Mouse (Mus musculus) lung, postnatal 4 days (tissue): ENCODE results near the gene Olfr167.
"Not testable (repeated sequence)": the region's sequence is repeated elsewhere in the genome, so short reads cannot be mapped to it uniquely, and the experiment has no call there.

Experiments used
- DNase-seq, 2 experiments: peaks; one replicate each; pipeline ENCODE4 v3.0.0; 2021

Olfr167 gene

DNA sequence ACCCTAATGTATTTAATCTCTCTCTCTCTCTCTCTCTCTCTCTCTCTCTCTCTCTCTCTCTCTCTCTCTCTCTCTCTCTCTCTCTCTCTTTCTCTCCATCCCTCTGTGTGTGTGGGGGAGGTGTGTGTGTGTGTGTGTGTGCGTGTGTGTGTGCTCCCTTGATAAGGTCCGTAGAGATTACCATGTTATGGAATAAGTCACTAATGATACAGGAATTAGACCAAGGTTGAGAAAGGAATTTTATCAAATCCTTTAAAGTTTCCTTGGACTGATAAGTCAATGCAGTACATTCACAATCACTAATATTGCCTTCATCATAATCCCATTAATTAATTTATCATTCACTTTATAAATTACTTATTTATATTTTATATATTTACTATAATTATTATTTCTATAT is at the start of gene Olfr167:
Olfr167 (minus strand) TSS at position 101 of the 400 bp plus-strand sequence.
- no peak for DNase-seq

DNA sequence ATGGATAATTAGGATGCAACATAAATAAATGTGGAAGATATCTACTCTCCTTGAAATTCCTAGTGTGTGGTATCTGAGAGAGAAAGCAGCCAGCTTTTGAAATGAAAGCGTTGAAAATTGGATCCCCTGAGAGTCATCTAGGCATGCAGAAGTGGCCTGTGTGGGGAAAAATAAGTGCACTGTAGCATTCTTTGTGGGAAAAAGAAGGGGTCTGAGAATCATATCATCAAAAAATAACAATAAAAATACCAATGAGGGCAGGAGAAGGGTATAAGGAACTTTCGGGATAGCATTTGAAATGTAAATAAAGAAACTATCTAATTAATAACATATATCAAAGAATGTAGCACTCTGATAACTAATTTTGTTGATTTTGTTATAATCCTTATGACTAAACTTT is 49.6 kb upstream of the Olfr167 start, which contains the start of gene Olfr169:
Olfr169 (minus strand) TSS at position 101 of the 400 bp plus-strand sequence.
- DNase-seq, result not testable (repeated sequence)

DNA sequence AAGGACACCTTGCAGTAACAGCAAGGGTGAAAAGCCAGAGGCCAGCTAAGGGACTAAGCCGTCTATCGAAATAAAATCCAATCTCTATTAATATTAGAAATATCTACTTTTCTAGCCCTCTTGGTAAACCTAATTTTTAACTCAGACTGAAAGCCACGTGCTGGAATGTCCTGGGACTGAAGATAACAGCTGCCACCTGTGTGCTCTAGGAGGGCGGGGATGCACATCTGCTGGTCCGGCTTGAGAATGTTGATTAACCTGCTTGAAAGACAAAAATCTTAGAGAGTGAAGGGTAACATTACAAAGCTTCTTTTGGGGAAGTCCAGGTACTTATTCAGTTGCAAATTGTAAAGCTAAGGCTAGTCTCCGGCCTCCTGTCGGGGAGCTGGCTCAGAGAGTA is 31.4 kb upstream of the Olfr167 start:
- not testable (repeated sequence) for DNase-seq

DNA sequence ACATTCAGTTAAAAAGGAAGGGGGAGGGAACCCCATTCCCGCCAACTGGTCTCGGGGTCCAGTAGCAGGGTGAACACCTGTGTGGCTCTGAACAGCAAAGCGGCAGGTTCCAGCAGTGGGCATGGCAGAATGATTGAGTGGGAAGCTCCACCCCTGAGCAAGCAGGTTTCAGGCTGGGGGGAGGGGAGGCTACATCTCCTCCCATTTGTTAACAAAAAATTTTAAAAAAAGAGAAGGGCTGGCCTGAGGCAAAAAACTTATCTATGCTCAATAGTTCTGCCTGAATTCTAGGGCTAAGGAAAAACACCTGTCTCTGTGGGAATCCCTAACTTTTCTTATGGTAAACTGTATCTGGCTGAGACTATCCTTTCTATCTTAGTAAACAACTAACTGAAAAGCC is 30.2 kb upstream of the Olfr167 start:
- DNase-seq, result not testable (repeated sequence)

DNA sequence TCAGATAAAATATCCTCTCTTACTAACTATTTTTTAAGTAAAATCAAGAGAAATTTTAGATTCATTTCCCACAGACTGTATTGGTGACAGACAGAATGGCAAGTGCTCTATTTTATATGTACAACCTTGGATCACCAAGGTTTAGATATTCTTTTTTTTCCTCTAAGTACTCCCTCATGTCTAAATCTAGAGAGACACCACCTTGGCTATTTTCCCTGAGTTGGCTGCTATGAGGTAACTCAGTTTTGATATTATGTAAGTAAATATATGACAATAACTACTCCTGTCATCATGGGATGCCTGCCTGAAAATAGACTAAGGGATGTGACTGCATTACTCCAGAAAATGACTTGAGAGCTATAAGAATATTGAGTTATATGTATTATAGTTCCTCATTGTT is 13.4 kb upstream of the Olfr167 start, which contains the start of gene Olfr168:
Olfr168 (minus strand) TSS at position 101 of the 400 bp plus-strand sequence.
- DNase-seq, result no peak

DNA sequence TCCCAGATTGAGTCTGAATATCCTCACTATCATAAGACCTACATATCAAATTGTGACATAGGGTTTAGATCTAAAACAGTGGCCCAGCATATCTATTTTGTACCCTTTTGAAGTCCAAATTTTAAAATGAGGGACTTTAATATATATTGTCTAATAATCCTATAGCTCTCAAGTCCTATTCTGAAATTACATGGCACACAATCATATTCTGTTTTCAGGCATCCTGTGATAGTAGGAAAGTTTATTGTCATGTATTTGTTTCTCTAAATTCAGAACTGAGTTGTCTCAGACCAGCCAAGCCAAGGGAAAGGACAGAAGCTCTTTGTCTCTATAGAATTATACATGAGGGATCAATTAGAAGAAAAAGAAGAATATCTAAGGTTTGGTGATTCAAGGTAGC is 38.7 kb downstream of the Olfr167 start, which contains the start of gene Olfr166:
Olfr166 (plus strand) TSS at position 301 of the 400 bp plus-strand sequence.
- no peak for DNase-seq

DNA sequence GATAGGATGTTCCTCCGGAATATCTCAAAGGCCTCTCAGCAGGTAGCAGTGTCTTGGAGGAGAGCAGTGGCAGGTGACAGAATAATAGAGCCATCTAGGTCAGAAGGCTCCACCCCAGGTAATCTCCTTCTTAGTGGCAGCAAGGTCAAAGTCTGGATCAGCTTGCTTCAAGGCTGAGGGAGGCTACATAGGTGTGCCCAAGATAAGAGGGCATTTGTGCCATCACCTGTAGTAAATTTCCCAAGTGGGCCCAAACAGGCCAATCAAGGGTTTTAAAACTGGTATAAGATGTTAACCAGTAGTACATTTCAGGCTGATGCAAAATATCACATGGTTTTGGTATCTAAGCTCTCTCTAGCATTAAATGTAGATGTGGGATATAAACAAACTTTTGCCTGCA is 57.7 kb downstream of the Olfr167 start:
- DNase-seq, result no peak
